ENCODE assay signal across 8 mouse cellular contexts in genomic region chr4:155408695-155409057, GRCm38 (mm10). TPM values are rescaled to one million over a fixed set of nuclear protein-coding genes. Genes with fewer than 3 reads are reported as not detected.
DNase-seq lines count a peak whose midpoint lies in the region; ATAC-seq and TF ChIP-seq lines count a peak whose summit lies in the region.

No protein-coding gene starts in this region.

- peaks cover 4% of the 10 kb centered on the region; the same call in 1 of the 2 replicates for H3K9me3 ChIP-seq in heart, embryonic 14.5 days (ENCODE audit: control insufficient read depth, low read length)
- H3K9me3 ChIP-seq in ES-Bruce4 (replicated peaks; ENCODE audit: control insufficient read depth, insufficient read depth, low read length, poor library complexity, severe bottlenecking), result peaks cover 3% of the 10 kb centered on the region; the same call in 1 of the 2 replicates
- no peaks in the 10 kb centered on the region for H3K9me3 ChIP-seq in forebrain, embryonic 16.5 days (ENCODE audit: control insufficient read depth, low read length)
- H3K9me3 ChIP-seq in liver, embryonic 16.5 days (replicated peaks; ENCODE audit: control insufficient read depth, low read length), result no peaks in the 10 kb centered on the region

- H3K27ac ChIP-seq in heart, embryonic 14.5 days (replicated peaks in 1 of 2; ENCODE audit: control insufficient read depth in 1 of 2, insufficient read depth in 1 of 2, low read depth in 2 of 2, low read length in 2 of 2), result no peak overlapping the region
- no peak overlapping the region for H3K27ac ChIP-seq in ES-Bruce4 (ENCODE audit: insufficient read depth, low read length)
- H3K27ac ChIP-seq in forebrain, embryonic 16.5 days (ENCODE audit: low read length), result no peak overlapping the region
- no peak overlapping the region for H3K27ac ChIP-seq in liver, embryonic 16.5 days (ENCODE audit: low read length)

- DNase-seq in heart, postnatal 4 days, result no peak
- no peak for DNase-seq in spleen, adult 12 weeks (ENCODE audit: low spot score)
- no peak for DNase-seq in layer of hippocampus, adult 8-10 months (ENCODE audit: low spot score in 2 of 2)
- no peak for DNase-seq in left cerebral cortex, postnatal 14 days (ENCODE audit: low spot score in 2 of 2)

- peak overlapping the region; percentile 42 to 48 for H3K4me3 ChIP-seq in heart, embryonic 14.5 days (ENCODE audit: control insufficient read depth in 1 of 2, insufficient read depth in 1 of 2, low read depth in 1 of 2, low read length in 2 of 2)
- H3K4me3 ChIP-seq in ES-Bruce4 (ENCODE audit: low read depth, low read length), result peak overlapping the region; percentile 56
- H3K4me3 ChIP-seq in forebrain, embryonic 16.5 days (replicated peaks; ENCODE audit: low read length), result peak overlapping the region; percentile 57
- H3K4me3 ChIP-seq in liver, embryonic 16.5 days (ENCODE audit: low read depth, low read length), result peak overlapping the region; percentile 19; the same call in 1 of the 2 replicates

- TF ChIP-seq EP300 in ES-Bruce4 (IDR thresholded peaks at IDR 0.05; ENCODE audit: insufficient read depth, low read depth, low read length), result no peak

- 0 out of 2 replicates have a peak overlapping the region, but pooled peaks have one; percentile 47 for H3K9ac ChIP-seq in heart, embryonic 14.5 days (ENCODE audit: low read length)
- H3K9ac ChIP-seq in ES-Bruce4 (ENCODE audit: low read depth, poor library complexity, severe bottlenecking), result 0 out of 2 replicates have a peak overlapping the region, but pooled peaks have one; percentile 11
- 0 out of 2 replicates have a peak overlapping the region, but pooled peaks have one; percentile 23 for H3K9ac ChIP-seq in forebrain, embryonic 16.5 days (replicated peaks; ENCODE audit: low read depth, low read length)
- no peak overlapping the region for H3K9ac ChIP-seq in liver, embryonic 16.5 days (ENCODE audit: low read depth, low read length)

- intact Hi-C loops in left cerebral cortex, postnatal 14 days (cut with DNase I), result no loop called here

- TF ChIP-seq POLR2A in ES-Bruce4 (IDR thresholded peaks at IDR 0.05; ENCODE audit: insufficient read depth, low read length), result no peak

- ATAC-seq in heart, embryonic 14.5 days (ENCODE audit: insufficient number of reproducible peaks, insufficient read depth, low FRiP score, low read depth), result no peak
- ATAC-seq in forebrain, embryonic 16.5 days, result peak; percentile 59
- no peak for ATAC-seq in liver, embryonic 16.5 days (ENCODE audit: low read depth)

- peak; percentile 19 for TF ChIP-seq CTCF in ES-Bruce4 (IDR thresholded peaks at IDR 0.05; ENCODE audit: low read depth, low read length)

- no peaks in the 10 kb centered on the region; a peak in 1 of 4 replicates for H3K4me1 ChIP-seq in heart, embryonic 14.5 days (ENCODE audit: control insufficient read depth in 2 of 2, insufficient read depth in 2 of 2, low read length in 2 of 2)
- H3K4me1 ChIP-seq in ES-Bruce4 (ENCODE audit: control insufficient read depth, insufficient read depth, low read length), result no peaks in the 10 kb centered on the region
- peaks cover 7% of the 10 kb centered on the region; the same call in 1 of the 2 replicates for H3K4me1 ChIP-seq in forebrain, embryonic 16.5 days (replicated peaks; ENCODE audit: control insufficient read depth, insufficient read depth, low read length)
- H3K4me1 ChIP-seq in liver, embryonic 16.5 days (ENCODE audit: control insufficient read depth, low read depth, low read length), result no peaks in the 10 kb centered on the region

- H3K27me3 ChIP-seq in heart, embryonic 14.5 days (ENCODE audit: control insufficient read depth, insufficient read depth, low read length), result no peaks in the 10 kb centered on the region; the same call in 1 of the 2 replicates
- no peaks in the 10 kb centered on the region for H3K27me3 ChIP-seq in ES-Bruce4 (ENCODE audit: control insufficient read depth, insufficient read depth, low read length, poor library complexity, severe bottlenecking)
- H3K27me3 ChIP-seq in forebrain, embryonic 16.5 days (replicated peaks; ENCODE audit: control insufficient read depth, insufficient read depth, low read length), result 0 out of 2 replicates have a peak, but pooled peaks cover 2% of the 10 kb centered on the region
- peaks cover 3% of the 10 kb centered on the region; the same call in 1 of the 2 replicates for H3K27me3 ChIP-seq in liver, embryonic 16.5 days (ENCODE audit: control insufficient read depth, insufficient read depth, low read depth, low read length)

- no peaks in the 10 kb centered on the region for H3K36me3 ChIP-seq in heart, embryonic 14.5 days (ENCODE audit: control insufficient read depth, insufficient read depth, low read length)
- H3K36me3 ChIP-seq in ES-Bruce4 (ENCODE audit: control insufficient read depth, insufficient read depth, low read length, poor library complexity, severe bottlenecking), result no peaks in the 10 kb centered on the region
- H3K36me3 ChIP-seq in forebrain, embryonic 16.5 days (ENCODE audit: control insufficient read depth, insufficient read depth), result no peaks in the 10 kb centered on the region
- H3K36me3 ChIP-seq in liver, embryonic 16.5 days (ENCODE audit: control insufficient read depth, insufficient read depth), result no peaks in the 10 kb centered on the region

- under 1% methylated on average over 8 of the region's 8 CpGs for WGBS in heart, embryonic 14.5 days
- WGBS in forebrain, embryonic 16.5 days, result 3% methylated on average over 8 of the region's 8 CpGs
- 3% methylated on average over 8 of the region's 8 CpGs for WGBS in liver, embryonic 16.5 days (ENCODE audit: insufficient replicate concordance)

- peak overlapping the region; percentile 83 for H3K4me2 ChIP-seq in heart, embryonic 14.5 days (ENCODE audit: low read length)
- H3K4me2 ChIP-seq in forebrain, embryonic 16.5 days (ENCODE audit: low read length), result peak overlapping the region; percentile 77
- peak overlapping the region; percentile 39 for H3K4me2 ChIP-seq in liver, embryonic 16.5 days (ENCODE audit: low read depth, low read length)

RNA-seq across cellular contexts. Expression of gene Cfap74, which starts 0.3 kb away (rescaled TPM):
- 0.63 and 0.86 TPM in 2 replicates for polyA plus RNA-seq in heart, embryonic 14.5 days (2014; fragmentation: Nextera tagmentation; extraction: Ambion mirVana)
- total RNA-seq in heart, postnatal 4 days (2021), result under 1 TPM; 0.25 to 0.33 TPM
- 3.3 and 3.7 TPM in 2 replicates for polyA plus RNA-seq in ES-Bruce4 (2011; ENCODE audit: insufficient read depth, insufficient read length, low read depth, missing spikeins)
- 4.2 and 4.9 TPM in 2 replicates for polyA plus RNA-seq in forebrain, embryonic 16.5 days (2015; fragmentation: Nextera tagmentation; extraction: Ambion mirVana)
- 0.11 and 0.12 TPM in 2 replicates for polyA plus RNA-seq in liver, embryonic 16.5 days (2015; fragmentation: Nextera tagmentation; extraction: Ambion mirVana)
- total RNA-seq in layer of hippocampus, adult 8-10 months (2022), result 10 to 100 TPM; 11.0 to 16.5 (median 15.2) TPM
- 10 to 100 TPM; 11.2 to 11.7 TPM for total RNA-seq in left cerebral cortex, postnatal 14 days (2021)

RNA-seq across cellular contexts. Expression of gene Gabrd, which starts 10.8 kb away (rescaled TPM):
- not detected in 2 replicates for polyA plus RNA-seq in heart, embryonic 14.5 days (2014; fragmentation: Nextera tagmentation; extraction: Ambion mirVana)
- not detected for total RNA-seq in heart, postnatal 4 days (2021)
- polyA plus RNA-seq in ES-Bruce4 (2011; ENCODE audit: insufficient read depth, insufficient read length, low read depth, missing spikeins), result not detected in 2 replicates
- polyA plus RNA-seq in forebrain, embryonic 16.5 days (2015; fragmentation: Nextera tagmentation; extraction: Ambion mirVana), result 2.2 and 3.2 TPM in 2 replicates
- polyA plus RNA-seq in liver, embryonic 16.5 days (2015; fragmentation: Nextera tagmentation; extraction: Ambion mirVana), result 0.09 TPM in 1 of 2 replicates, not detected in the other
- 10 to 100 TPM; 23.0 to 25.0 (median 24.7) TPM for total RNA-seq in layer of hippocampus, adult 8-10 months (2022)
- 10 to 100 TPM; 58.3 to 66.1 TPM for total RNA-seq in left cerebral cortex, postnatal 14 days (2021)

RNA-seq across cellular contexts. Expression of gene Prkcz, which starts 47.5 kb away (rescaled TPM):
- polyA plus RNA-seq in heart, embryonic 14.5 days (2014; fragmentation: Nextera tagmentation; extraction: Ambion mirVana), result 6.4 and 8.5 TPM in 2 replicates
- total RNA-seq in heart, postnatal 4 days (2021), result 1 to 10 TPM; 2.0 to 2.1 TPM
- polyA plus RNA-seq in ES-Bruce4 (2011; ENCODE audit: insufficient read depth, insufficient read length, low read depth, missing spikeins), result 33.3 and 36.6 TPM in 2 replicates
- 68.9 and 86.5 TPM in 2 replicates for polyA plus RNA-seq in forebrain, embryonic 16.5 days (2015; fragmentation: Nextera tagmentation; extraction: Ambion mirVana)
- 2.5 and 2.7 TPM in 2 replicates for polyA plus RNA-seq in liver, embryonic 16.5 days (2015; fragmentation: Nextera tagmentation; extraction: Ambion mirVana)
- total RNA-seq in layer of hippocampus, adult 8-10 months (2022), result 100 to 1,000 TPM; 144 to 189 (median 169) TPM
- 100 to 1,000 TPM; 204 to 214 TPM for total RNA-seq in left cerebral cortex, postnatal 14 days (2021)
